Mouse (Mus musculus) monocyte, adult 5-6 weeks (primary cell): ENCODE data around the gene Gm5415. TPM values are rescaled to one million over a fixed set of nuclear protein-coding genes. Genes with fewer than 3 reads are reported as not detected.
"Not testable (repeated sequence)": the region's sequence is repeated elsewhere in the genome, so short reads cannot be mapped to it uniquely, and the experiment has no call there.

Experiments used
- ATAC-seq: fragments of 153-309, 156-312 bp; replicated peaks from 2 replicates; pipeline ENCODE4 v1.8.0; 2017; ENCODE audit warnings: mild to moderate bottlenecking; ENCODE audit not compliant: low TSS enrichment, insufficient number of reproducible peaks, severe bottlenecking, poor library complexity, low FRiP score
- total RNA-seq: library from RNA; stranded (forward); fragments of 200-1000, 200-491, 200-594 nt; gene quantifications from 3 replicates; pipeline ENCODE4 v1.2.3, GENCODE M21; 2017

The Gm5415 gene
- 0.32 TPM in 1 of 3 replicates, not detected in the others for total RNA-seq

- ATAC-seq = not testable (repeated sequence)
These were observed at the start of gene Gm5415 for GRCm38 (mm10) chr1:32547194-32547593. Gene Gm5415 (minus strand): TSS chr1:32547294.

GRCm38 (mm10) chr1:32568901-32569300 lies 21.8 kb upstream of the Gm5415 start:
- ATAC-seq = no peak

GRCm38 (mm10) chr1:32553925-32554324 lies 6.8 kb upstream of the Gm5415 start:
- no peak for ATAC-seq

GRCm38 (mm10) chr1:32553459-32553858 lies 6.4 kb upstream of the Gm5415 start:
- ATAC-seq = no peak

GRCm38 (mm10) chr1:32503381-32503780 lies 43.7 kb downstream of the Gm5415 start:
- ATAC-seq = no peak
